Mouse (Mus musculus): Measurements from ENCODE around the gene Mef2b.

DNA sequence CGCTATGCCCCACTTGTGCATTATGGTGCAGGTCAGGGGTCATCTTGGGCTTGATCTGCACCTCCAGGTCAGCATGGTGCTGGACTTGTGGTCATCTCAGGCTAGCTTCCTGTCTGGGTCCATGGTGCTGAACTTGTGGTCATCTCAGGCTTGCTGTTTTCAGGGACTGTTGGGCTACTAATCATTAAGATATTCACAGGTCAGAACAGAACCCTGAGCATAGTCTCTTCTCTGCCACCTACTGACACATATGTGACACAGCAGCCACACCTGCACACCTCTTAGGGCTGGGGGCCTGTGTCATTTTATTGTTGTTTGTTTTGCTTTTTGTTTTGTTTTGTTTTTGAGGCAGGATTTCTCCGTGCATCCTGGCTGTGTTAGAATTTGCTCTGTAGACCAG lies 16.6 kb upstream of the Mef2b start:
- TF ChIP-seq POLR2A (IDR thresholded peaks at IDR 0.05; ENCODE audit: control insufficient read depth, extremely low read depth, insufficient read depth, low read length, poor library complexity) (no peak), CTCF (IDR thresholded peaks at IDR 0.05; ENCODE audit: borderline replicate concordance, control insufficient read depth, extremely low read depth, insufficient read depth, low read length, poor library complexity) (no peak)
